Mouse (Mus musculus): ENCODE results near the gene Defb3.
"Not testable (repeated sequence)": the region's sequence is repeated elsewhere in the genome, so short reads cannot be mapped to it uniquely, and the experiment has no call there.

GRCm38 (mm10) chr8:19293060-19293459 is at the start of gene Defb3:
- not testable (repeated sequence) for TF ChIP-seq CTCF (conservative IDR thresholded peaks at IDR 0.05; ENCODE audit: low read length); NANOG (IDR thresholded peaks at IDR 0.05; ENCODE audit: borderline replicate concordance, low read length)
